Mouse (Mus musculus): ENCODE data around the gene Catsper2. TPM values are rescaled to one million over a fixed set of nuclear protein-coding genes. Genes with fewer than 3 reads are reported as not detected.

The Catsper2 gene
- polyA plus RNA-seq, 1 experiment from 2014 or later = 0.63 TPM

DNA sequence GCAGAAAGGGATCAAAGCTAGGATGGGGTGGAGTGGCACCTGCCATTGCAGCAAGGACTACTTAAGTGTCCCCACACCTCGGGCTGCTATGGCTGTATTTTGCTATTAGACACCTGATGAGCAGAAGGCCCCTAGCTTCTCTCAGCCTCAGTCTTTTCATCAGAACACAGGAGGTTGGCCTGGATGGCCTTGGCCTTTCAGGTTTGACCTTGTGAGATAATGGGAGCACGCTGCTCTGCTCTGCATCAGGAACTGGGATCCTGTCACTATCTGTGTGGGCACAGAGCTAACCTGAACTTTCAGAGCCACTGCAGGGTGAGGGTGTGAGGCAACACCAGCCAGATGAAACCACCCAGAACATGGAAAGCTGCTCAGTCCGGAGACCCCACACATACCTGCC, 41.3 kb downstream of the Catsper2 start:
- WGBS (ENCODE audit: insufficient replicate concordance) = 39% methylated on average over 3 of the region's 3 CpGs

DNA sequence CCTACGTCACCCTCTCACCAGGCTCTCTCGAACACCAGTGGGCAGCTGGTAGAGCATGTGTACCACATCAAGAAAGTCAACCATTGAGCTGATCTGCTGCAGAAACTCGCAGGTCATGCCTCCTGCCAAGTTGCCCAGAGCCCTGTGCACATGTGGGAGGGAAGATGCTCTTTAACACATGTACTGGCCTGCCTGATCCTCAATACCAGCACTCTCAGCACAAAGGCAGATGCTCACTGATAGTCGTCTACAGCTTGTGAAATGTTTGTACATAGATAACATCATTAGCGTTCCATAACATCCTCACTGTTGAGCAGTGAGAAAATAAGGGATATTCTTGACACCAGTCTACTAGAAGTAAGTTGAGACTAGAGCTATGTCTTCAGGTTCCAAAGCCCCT, 42.7 kb downstream of the Catsper2 start:
- no peak for ATAC-seq (ENCODE audit: low read depth)
- H3K27ac ChIP-seq (ENCODE audit: low read length) = no peak overlapping the region
- no peak overlapping the region for H3K9ac ChIP-seq (ENCODE audit: low read depth, low read length)
- no peak overlapping the region for H3K4me3 ChIP-seq (ENCODE audit: low read depth, low read length)
- H3K27me3 ChIP-seq (ENCODE audit: control insufficient read depth, insufficient read depth, low read depth, low read length) = no peaks in the 10 kb centered on the region
- H3K4me1 ChIP-seq (ENCODE audit: control insufficient read depth, low read depth, low read length) = no peaks in the 10 kb centered on the region
- H3K36me3 ChIP-seq (ENCODE audit: control insufficient read depth, insufficient read depth) = no peaks in the 10 kb centered on the region
- no peaks in the 10 kb centered on the region for H3K9me3 ChIP-seq (replicated peaks; ENCODE audit: control insufficient read depth, low read length)
- WGBS (ENCODE audit: insufficient replicate concordance) = 68% methylated on average over 5 of the region's 5 CpGs
- no peak overlapping the region for H3K4me2 ChIP-seq (ENCODE audit: low read depth, low read length)

More for the DNA sequence above, 41.3 kb downstream of the Catsper2 start:
- Histone ChIP-seq H3K4me1 (ENCODE audit: control insufficient read depth, low read depth, low read length) (no peaks in the 10 kb centered on the region), H3K4me3 (ENCODE audit: low read depth, low read length) (no peak overlapping the region), H3K9ac (ENCODE audit: low read depth, low read length) (no peak overlapping the region), H3K4me2 (ENCODE audit: low read depth, low read length) (no peak overlapping the region), H3K9me3 (replicated peaks; ENCODE audit: control insufficient read depth, low read length) (no peaks in the 10 kb centered on the region), H3K27me3 (ENCODE audit: control insufficient read depth, insufficient read depth, low read depth, low read length) (no peaks in the 10 kb centered on the region), H3K27ac (ENCODE audit: low read length) (no peak overlapping the region), H3K36me3 (ENCODE audit: control insufficient read depth, insufficient read depth) (no peaks in the 10 kb centered on the region)
- no peak for ATAC-seq (ENCODE audit: low read depth)

- Histone ChIP-seq H3K36me3 (ENCODE audit: control insufficient read depth, insufficient read depth) (no peaks in the 10 kb centered on the region), H3K27ac (ENCODE audit: low read length) (no peak overlapping the region), H3K9me3 (replicated peaks; ENCODE audit: control insufficient read depth, low read length) (no peaks in the 10 kb centered on the region), H3K4me1 (ENCODE audit: control insufficient read depth, low read depth, low read length) (no peaks in the 10 kb centered on the region), H3K27me3 (ENCODE audit: control insufficient read depth, insufficient read depth, low read depth, low read length) (no peaks in the 10 kb centered on the region), H3K4me3 (ENCODE audit: low read depth, low read length) (no peak overlapping the region), H3K4me2 (ENCODE audit: low read depth, low read length) (no peak overlapping the region), H3K9ac (ENCODE audit: low read depth, low read length) (no peak overlapping the region)
- 59% methylated on average over 2 of the region's 2 CpGs for WGBS (ENCODE audit: insufficient replicate concordance)
- ATAC-seq (ENCODE audit: low read depth) = no peak
Observed at GRCm38 (mm10) chr2:121368831-121369230, 44.8 kb downstream of the Catsper2 start.

DNA sequence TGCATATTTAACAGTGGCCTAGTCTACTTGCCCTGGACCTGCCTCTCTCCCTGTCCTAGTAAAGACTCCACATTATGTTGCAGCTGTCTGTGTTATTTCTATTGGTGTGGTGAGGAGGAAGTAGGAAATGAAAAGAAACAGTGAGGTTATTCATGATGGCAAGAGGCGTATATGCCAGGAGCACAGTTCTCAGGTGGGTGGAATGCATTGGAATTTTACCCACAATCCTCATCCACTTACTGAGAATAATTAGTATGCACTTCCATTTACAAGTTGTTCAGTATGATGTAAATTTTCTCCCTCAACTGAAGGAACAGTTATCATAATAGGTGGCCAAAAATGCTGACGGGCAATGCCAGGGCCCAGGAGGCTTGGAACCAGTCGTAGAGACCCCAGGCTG, 49.9 kb downstream of the Catsper2 start:
- 67% methylated on average over 3 of the region's 3 CpGs for WGBS (ENCODE audit: insufficient replicate concordance)
- no peak overlapping the region for H3K27ac ChIP-seq (ENCODE audit: low read length)

GRCm38 (mm10) chr2:121359461-121359860, 54.1 kb downstream of the Catsper2 start:
- Histone ChIP-seq H3K27ac (ENCODE audit: low read length) (no peak overlapping the region), H3K9ac (ENCODE audit: low read depth, low read length) (no peak overlapping the region), H3K9me3 (replicated peaks; ENCODE audit: control insufficient read depth, low read length) (no peaks in the 10 kb centered on the region), H3K4me1 (ENCODE audit: control insufficient read depth, low read depth, low read length) (peaks cover 2% of the 10 kb centered on the region), H3K36me3 (ENCODE audit: control insufficient read depth, insufficient read depth) (no peaks in the 10 kb centered on the region), H3K4me2 (ENCODE audit: low read depth, low read length) (no peak overlapping the region), H3K27me3 (ENCODE audit: control insufficient read depth, insufficient read depth, low read depth, low read length) (peaks cover 37% of the 10 kb centered on the region), H3K4me3 (ENCODE audit: low read depth, low read length) (no peak overlapping the region)
- WGBS (ENCODE audit: insufficient replicate concordance) = 48% methylated on average over 4 of the region's 4 CpGs
- no peak for ATAC-seq (ENCODE audit: low read depth)

More for the DNA sequence above, 49.9 kb downstream of the Catsper2 start:
- Histone ChIP-seq H3K4me1 (ENCODE audit: control insufficient read depth, low read depth, low read length) (no peaks in the 10 kb centered on the region), H3K4me2 (ENCODE audit: low read depth, low read length) (no peak overlapping the region), H3K36me3 (ENCODE audit: control insufficient read depth, insufficient read depth) (no peaks in the 10 kb centered on the region), H3K27me3 (ENCODE audit: control insufficient read depth, insufficient read depth, low read depth, low read length) (peaks cover 12% of the 10 kb centered on the region), H3K9ac (ENCODE audit: low read depth, low read length) (no peak overlapping the region), H3K4me3 (ENCODE audit: low read depth, low read length) (no peak overlapping the region), H3K9me3 (replicated peaks; ENCODE audit: control insufficient read depth, low read length) (no peaks in the 10 kb centered on the region)
- no peak for ATAC-seq (ENCODE audit: low read depth)

DNA sequence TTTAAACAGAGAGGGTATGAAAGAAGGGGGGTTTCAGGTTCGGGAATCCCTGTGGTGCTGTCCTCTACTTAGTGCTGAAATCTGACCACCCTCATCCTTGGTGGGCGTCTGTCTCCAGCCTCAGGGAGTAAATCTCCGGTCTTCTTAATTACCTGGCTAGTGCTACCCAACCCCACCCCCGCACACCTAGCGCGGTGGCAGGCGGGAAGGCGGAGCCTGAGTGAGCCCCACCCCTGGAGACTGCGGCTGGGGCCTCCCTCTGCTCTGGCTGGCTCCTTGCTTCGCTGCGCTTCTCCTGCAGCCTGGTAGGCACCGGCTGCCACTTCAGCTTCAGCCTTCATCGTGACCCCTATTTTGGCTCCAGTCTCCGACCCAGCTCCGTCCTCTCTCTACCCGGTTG, 55.2 kb downstream of the Catsper2 start:
- 2% methylated on average over 16 of the region's 16 CpGs for WGBS (ENCODE audit: insufficient replicate concordance)
- no peak overlapping the region for H3K9ac ChIP-seq (ENCODE audit: low read depth, low read length)
- ATAC-seq (ENCODE audit: low read depth) = no peak
- H3K4me3 ChIP-seq (ENCODE audit: low read depth, low read length) = no peak overlapping the region
- no peaks in the 10 kb centered on the region for H3K36me3 ChIP-seq (ENCODE audit: control insufficient read depth, insufficient read depth)
- H3K27ac ChIP-seq (ENCODE audit: low read length) = no peak overlapping the region
- H3K9me3 ChIP-seq (replicated peaks; ENCODE audit: control insufficient read depth, low read length) = no peaks in the 10 kb centered on the region
- H3K4me2 ChIP-seq (ENCODE audit: low read depth, low read length) = no peak overlapping the region
- H3K4me1 ChIP-seq (ENCODE audit: control insufficient read depth, low read depth, low read length) = peaks cover 7% of the 10 kb centered on the region
- peaks cover 37% of the 10 kb centered on the region for H3K27me3 ChIP-seq (ENCODE audit: control insufficient read depth, insufficient read depth, low read depth, low read length)

GRCm38 (mm10) chr2:121357961-121358360, 55.6 kb downstream of the Catsper2 start:
- ATAC-seq (ENCODE audit: low read depth) = no peak
- Histone ChIP-seq H3K4me1 (ENCODE audit: control insufficient read depth, low read depth, low read length) (peaks cover 7% of the 10 kb centered on the region), H3K9me3 (replicated peaks; ENCODE audit: control insufficient read depth, low read length) (no peaks in the 10 kb centered on the region), H3K27ac (ENCODE audit: low read length) (no peak overlapping the region), H3K4me2 (ENCODE audit: low read depth, low read length) (no peak overlapping the region), H3K36me3 (ENCODE audit: control insufficient read depth, insufficient read depth) (no peaks in the 10 kb centered on the region), H3K4me3 (ENCODE audit: low read depth, low read length) (no peak overlapping the region), H3K27me3 (ENCODE audit: control insufficient read depth, insufficient read depth, low read depth, low read length) (peaks cover 37% of the 10 kb centered on the region), H3K9ac (ENCODE audit: low read depth, low read length) (no peak overlapping the region)
- 2% methylated on average over 4 of the region's 4 CpGs for WGBS (ENCODE audit: insufficient replicate concordance)

DNA sequence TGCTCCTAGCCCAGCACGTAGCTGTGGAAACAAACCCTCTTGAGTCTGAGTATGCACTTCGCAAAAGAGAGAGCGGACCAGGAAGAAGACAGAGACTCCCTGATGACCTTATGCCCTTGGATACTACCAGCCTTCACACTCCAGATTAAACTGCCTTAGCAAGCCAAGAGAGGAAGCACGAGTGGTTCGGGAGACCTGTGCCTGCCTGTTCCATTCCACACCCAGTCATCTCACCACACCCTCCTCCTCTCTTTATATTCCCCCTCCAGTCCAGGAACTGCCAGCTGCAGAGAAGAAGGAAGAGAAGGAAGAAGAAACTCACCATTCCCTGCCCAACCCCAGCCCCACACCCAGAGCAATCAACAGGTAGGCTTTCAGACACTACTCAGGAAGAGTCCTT, 56.1 kb downstream of the Catsper2 start, which contains the start of gene Ckmt1:
Ckmt1 (plus strand) TSS at position 221 of the 400 bp plus-strand sequence.
- no peak for ATAC-seq (ENCODE audit: low read depth)
- H3K36me3 ChIP-seq (ENCODE audit: control insufficient read depth, insufficient read depth) = no peaks in the 10 kb centered on the region
- H3K27me3 ChIP-seq (ENCODE audit: control insufficient read depth, insufficient read depth, low read depth, low read length) = peaks cover 37% of the 10 kb centered on the region
- no peak within 1 kb of the TSS for H3K4me2 ChIP-seq (ENCODE audit: low read depth, low read length)
- WGBS (ENCODE audit: insufficient replicate concordance) = 44% methylated on average over 5 of the region's 5 CpGs
- H3K4me1 ChIP-seq (ENCODE audit: control insufficient read depth, low read depth, low read length) = peaks cover 7% of the 10 kb centered on the region
- no peak within 1 kb of the TSS for H3K27ac ChIP-seq (ENCODE audit: low read length)
- H3K9ac ChIP-seq (ENCODE audit: low read depth, low read length) = no peak within 1 kb of the TSS
- H3K9me3 ChIP-seq (replicated peaks; ENCODE audit: control insufficient read depth, low read length) = no peaks in the 10 kb centered on the region
- no peak within 1 kb of the TSS for H3K4me3 ChIP-seq (ENCODE audit: low read depth, low read length)

GRCm38 (mm10) chr2:121354820-121355592, 58.6 kb downstream of the Catsper2 start, which contains the start of gene Ppip5k1:
Gene Ppip5k1 (minus strand): TSS chr2:121355396.
- no peaks in the 10 kb centered on the region for H3K36me3 ChIP-seq (ENCODE audit: control insufficient read depth, insufficient read depth)
- H3K4me3 ChIP-seq (ENCODE audit: low read depth, low read length) = peak within 1 kb of the TSS; percentile 75
- peak within 1 kb of the TSS; percentile 98 for H3K4me2 ChIP-seq (ENCODE audit: low read depth, low read length)
- ATAC-seq (ENCODE audit: low read depth) = peak; percentile 97
- H3K4me1 ChIP-seq (ENCODE audit: control insufficient read depth, low read depth, low read length) = peaks cover 7% of the 10 kb centered on the region
- H3K27ac ChIP-seq (ENCODE audit: low read length) = peak within 1 kb of the TSS; percentile 38
- WGBS (ENCODE audit: insufficient replicate concordance) = under 1% methylated on average over 57 of the region's 58 CpGs
- no peaks in the 10 kb centered on the region for H3K9me3 ChIP-seq (replicated peaks; ENCODE audit: control insufficient read depth, low read length)
- peaks cover 37% of the 10 kb centered on the region for H3K27me3 ChIP-seq (ENCODE audit: control insufficient read depth, insufficient read depth, low read depth, low read length)
- peak within 1 kb of the TSS; percentile 83 for H3K9ac ChIP-seq (ENCODE audit: low read depth, low read length)

Measured in liver, embryonic 16.5 days (tissue).